Mouse (Mus musculus): ENCODE results near the gene Mfsd6.

- no peak for TF ChIP-seq CTCF (IDR thresholded peaks at IDR 0.05; ENCODE audit: borderline replicate concordance, extremely low read depth, insufficient read depth, insufficient read length)
- peak; percentile 32; the same call in 1 of the 2 replicates for TF ChIP-seq POLR2A (IDR thresholded peaks at IDR 0.05; ENCODE audit: borderline replicate concordance, extremely low read depth, insufficient read depth, insufficient read length, poor library complexity, severe bottlenecking)
Observed at GRCm38 (mm10) chr1:52727056-52727900, at the start of gene Mfsd6.
